Mouse (Mus musculus): ENCODE data around the gene Tshz2.
"Not testable (repeated sequence)": the region's sequence is repeated elsewhere in the genome, so short reads cannot be mapped to it uniquely, and the experiment has no call there.

Tshz2 gene

DNA sequence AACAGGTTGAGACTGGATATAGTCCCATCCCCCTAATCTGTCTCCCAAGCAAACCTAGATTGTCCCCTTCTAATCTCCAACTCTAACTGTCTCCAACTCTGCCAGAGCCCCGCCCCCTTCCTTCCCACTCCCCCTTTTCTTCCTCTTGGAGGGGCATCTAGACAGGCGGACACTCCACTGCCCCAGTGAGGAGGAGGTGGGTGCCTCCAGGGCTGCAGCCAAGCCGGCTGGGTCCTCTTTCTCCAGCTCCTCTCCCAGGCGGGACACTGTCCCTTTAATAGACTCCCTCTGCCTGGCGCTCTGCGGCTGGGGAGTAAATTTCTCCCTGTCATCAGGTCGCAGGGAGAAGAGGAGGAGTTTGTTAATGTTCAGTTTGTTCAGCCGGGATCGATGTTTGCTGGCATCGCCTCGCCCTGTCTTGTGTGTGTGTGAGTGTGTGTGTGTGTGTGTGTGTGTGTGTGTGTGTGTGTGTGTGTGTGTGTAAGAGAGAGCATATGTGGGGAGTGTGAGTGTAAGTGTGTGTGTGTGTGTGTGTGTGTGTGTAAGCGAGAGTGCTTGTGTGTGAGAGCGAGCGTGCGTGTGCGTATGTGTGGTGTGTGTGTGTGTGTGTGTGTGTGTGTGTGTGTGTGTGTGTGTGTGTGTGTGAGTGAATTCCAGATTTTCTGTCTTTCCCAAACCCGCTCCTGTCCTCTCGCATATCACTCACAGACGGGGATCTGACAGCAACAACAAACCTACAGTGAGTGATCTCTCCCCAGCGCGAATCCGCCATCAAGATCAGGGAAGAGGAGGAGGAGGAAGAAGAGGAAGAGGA is at the start of gene Tshz2:
TSS of gene Tshz2 (plus strand) at position 676 of the 814 bp plus-strand sequence.
- DNase-seq (ENCODE audit: low spot score) = no peak

DNA sequence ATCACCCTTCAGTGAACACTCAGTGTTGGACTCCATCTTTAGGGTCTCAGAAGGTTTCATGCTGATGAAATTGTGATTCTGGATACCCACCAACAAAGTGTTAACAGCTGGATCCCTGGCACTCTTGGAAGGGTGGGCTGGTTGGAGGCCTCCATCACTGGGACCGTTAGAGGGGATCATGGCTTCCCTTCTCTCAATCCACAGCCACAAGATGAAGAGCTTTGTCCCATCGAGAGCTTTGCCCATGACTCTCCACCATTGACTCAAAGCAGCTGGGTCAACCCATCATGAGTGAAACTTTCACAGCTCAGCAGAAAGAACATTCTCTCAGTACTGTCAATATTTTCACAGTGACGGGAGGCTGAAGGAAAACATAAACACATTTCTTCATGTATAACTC is 49.3 kb upstream of the Tshz2 start:
- no peak for DNase-seq (ENCODE audit: low spot score)

DNA sequence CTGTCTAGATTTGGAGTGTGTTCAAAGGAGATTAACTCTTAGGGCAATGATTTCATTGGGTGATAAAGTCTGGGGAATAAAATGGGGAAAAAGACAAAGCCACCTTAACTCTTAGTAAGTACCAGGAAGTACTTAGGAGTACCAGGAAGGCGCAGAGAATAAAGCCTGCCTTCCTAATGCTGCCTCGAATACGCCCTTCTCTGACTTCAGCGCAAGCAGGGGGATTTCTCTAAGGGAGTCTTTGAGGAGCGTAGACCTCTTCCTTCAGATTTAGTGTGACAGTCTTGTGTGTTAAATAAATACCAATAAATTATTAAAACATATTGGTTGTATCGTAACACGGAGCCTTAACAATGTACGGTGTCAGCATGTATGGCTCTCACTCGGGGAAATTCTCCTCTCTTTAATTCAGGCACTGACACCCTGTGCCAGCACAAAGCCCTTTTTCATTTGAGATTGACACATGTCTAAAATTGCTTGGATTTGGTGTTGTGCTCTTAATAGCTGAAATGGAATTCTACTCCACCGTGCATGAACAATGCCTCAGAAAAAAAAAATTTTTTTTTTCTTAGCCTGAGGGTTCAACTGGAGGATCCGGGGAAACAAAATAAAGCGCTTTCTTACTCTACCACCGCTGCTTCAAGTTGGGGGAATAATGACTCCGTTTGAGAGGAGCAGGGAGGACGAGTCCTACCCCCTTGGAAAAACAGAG is 47.9 kb upstream of the Tshz2 start:
- no peak for DNase-seq (ENCODE audit: low spot score)

DNA sequence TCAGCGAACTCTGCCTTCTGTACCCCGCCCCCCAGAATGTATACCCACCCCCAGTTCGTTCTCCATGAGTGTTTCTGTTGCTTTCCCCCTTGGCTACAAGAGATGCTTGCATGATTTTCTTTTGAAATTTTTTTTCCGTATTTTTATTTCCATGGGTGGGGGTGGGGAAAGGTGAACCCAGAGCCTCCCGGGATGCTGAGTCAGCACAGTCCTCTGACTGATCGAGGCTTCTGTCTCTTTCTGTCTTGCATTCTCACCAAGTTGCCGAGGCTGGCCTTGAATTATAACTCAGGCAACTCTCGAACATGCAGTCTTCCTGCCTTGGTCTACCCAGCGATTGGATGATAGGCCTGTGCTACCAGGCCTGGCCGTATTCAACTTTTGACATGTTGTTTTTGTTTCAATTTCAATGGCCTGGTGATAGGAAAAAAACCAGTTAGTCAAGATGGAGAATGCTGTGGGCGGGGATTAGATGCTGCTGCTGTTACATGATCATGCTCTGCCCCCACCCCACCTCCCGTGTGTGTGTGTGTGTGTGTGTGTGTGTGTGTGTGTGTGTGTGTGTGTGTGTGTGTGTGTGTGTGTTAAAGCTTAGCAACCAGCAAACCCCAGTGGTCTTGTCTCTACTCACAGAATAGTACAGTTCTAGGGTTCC is 47.1 kb upstream of the Tshz2 start:
- DNase-seq (ENCODE audit: low spot score) = no peak

DNA sequence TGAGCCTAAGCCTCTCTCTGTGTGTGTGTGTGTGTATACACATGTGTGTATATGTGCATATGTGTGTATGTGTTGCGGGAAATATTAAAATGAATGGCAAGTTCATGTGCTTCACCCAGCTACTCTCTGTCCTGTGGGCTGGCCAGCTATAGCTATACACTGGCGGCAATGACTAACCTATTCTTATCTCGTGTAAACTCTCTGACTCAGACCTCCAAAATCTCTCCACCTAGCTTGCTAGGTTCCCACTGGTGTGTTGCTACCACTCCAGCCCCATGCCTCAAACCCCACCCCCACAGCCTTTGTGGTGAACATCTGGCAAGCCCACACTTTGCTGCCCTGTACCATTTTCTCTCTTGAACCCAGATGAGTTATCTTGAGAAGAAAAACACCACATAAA is 46.1 kb upstream of the Tshz2 start:
- no peak for DNase-seq (ENCODE audit: low spot score)

DNA sequence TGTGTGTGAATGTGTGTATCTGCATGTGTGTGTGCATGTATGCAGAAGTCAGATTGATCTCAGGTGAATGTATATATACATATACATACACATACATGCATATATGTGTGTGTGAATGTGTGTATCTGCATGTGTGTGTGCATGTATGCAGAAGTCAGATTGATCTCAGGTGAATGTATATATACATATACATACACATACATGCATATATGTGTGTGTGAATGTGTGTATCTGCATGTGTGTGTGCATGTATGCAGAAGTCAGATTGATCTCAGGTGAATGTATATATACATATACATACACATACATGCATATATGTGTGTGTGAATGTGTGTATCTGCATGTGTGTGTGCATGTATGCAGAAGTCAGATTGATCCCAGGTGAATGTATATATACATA is 45.2 kb upstream of the Tshz2 start, which contains the start of gene Gm11011:
TSS of gene Gm11011 (minus strand) at position 101 of the 400 bp plus-strand sequence.
- DNase-seq (ENCODE audit: low spot score) = not testable (repeated sequence)

DNA sequence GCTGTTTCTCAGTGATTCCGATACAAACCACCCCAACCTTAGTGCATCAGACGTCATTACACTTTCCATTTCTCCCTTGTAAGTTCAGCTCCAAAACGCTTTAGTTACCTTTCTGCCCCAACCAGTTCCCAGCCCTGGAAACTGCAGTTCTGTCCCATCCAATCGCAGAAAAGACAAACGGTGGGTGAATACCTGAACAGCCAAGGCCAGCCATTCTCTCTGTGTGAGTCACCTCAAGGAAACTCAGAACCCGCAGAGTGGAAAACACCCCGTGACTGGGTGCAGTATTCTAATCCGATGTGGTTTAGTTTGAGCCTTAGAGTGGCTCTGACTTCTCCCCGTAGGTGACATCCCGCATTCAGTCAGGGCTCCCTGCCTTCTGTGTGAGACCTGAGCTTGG is 43.1 kb upstream of the Tshz2 start:
- no peak for DNase-seq (ENCODE audit: low spot score)

DNA sequence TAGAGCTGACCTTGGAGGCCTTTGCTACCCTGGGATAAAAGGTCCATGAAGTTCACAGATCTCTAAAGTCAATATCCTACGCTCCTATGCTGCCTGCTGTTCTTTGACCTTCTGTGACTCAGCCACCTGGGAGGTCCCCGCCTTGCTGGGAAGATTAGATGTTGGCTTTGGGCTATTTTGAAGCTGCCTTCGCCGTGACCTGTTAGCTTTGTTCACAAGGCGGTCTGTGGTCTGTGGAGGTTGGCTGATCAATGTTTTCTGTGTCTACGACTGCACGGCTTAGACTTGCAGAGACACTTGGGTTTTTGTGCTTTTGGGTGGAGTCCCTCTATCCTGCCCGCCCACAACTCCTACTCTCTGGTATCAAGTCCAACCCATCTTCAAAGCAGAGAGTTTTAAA is 42.4 kb upstream of the Tshz2 start:
- DNase-seq (ENCODE audit: low spot score) = no peak

DNA sequence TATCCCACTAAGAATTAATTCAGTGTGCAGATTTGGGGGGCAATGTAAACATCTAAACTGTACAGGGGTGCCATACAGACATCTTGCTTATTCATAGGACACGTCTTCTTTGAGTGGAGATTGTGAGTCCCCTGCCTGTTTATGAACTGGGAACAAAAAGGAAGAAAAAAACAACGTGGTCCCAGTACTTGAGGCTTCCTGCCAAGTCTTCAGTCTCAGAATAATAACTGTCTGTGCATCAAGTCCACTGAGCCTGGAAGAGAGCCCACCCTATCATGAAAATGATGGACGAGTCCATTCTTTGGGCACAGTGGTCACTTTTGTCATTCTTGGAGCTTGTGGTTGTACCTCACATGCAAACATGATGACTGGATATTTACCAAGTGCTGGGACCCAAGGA is 39.1 kb upstream of the Tshz2 start:
- DNase-seq (ENCODE audit: low spot score) = no peak

DNA sequence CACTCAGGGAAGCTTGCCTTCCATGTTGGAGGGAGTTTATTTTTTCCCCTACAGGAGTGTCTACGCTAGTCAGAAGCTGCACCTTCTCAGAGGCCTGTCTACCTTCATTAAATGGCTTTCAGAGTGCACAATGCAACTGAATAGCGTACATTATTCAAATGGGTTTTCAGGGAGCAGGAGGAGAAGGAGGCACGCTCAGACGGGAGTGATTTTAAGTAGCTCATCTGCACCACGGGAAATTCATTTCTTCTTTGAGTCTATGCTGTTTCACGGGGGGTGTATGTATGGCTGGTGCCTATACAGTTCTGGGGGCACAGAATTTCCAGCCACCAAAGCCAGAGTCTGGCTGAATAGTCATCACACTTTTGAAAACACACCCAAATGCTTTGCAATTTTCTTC is 35.5 kb upstream of the Tshz2 start:
- DNase-seq (ENCODE audit: low spot score) = no peak

DNA sequence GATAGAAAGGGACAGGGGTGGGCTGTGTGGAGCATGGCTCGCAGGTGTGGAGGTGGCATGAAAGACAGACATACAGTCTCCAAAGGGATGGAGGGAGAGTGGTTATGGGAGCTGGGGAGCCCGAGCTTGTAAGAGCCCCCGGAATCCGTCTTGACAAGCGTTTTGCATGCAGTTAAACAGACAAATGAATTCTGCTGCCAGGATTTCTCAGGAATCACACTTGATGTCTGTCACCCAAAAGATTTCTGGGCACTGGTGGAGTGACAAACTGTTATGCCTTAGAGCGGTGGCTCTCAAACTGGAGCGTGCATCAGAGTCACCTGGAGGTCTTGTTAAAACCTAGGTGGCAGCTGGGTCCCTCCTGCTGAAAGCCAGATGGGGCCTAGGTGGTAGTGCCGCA is 34.8 kb upstream of the Tshz2 start:
- no peak for DNase-seq (ENCODE audit: low spot score)

DNA sequence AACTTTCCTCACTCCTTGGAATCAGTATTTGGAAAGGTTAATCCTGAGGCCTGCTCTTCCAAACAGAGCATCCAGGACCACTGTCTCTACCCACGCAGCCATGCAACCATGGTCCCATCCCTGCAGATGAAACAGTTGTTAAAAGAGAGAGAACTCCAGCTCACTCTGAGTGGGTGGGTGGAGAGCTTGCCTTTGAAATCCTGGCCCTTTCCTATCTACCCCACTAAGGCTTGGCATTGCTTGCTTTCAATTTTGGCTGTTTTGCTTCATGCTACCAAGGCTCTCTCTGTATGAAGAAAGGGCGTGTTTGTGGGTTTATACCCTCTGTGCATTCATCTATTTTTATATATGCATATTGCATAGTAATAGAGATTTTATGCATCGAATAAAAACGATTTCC is 33.2 kb upstream of the Tshz2 start:
- DNase-seq (ENCODE audit: low spot score) = no peak

DNA sequence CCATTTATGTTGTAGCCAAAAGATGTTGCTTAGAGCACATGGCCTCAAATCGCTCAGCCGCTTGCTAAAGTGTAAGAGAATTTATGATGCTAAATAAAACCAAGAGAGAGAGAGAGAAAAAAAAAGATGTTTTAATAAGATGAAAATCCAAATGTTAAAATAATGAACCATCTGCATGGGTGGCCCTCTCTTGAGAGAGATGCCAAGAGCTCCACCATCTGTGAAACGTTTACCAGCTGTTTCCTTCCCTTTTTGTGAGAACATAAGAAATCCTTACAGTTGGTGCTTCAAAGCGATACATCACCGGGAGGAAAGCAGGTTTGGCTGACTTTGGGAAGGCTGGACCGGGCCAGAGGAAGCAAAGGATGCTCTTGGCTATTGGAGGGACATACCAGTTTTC is 32.6 kb upstream of the Tshz2 start:
- DNase-seq (ENCODE audit: low spot score) = peak; percentile 60

DNA sequence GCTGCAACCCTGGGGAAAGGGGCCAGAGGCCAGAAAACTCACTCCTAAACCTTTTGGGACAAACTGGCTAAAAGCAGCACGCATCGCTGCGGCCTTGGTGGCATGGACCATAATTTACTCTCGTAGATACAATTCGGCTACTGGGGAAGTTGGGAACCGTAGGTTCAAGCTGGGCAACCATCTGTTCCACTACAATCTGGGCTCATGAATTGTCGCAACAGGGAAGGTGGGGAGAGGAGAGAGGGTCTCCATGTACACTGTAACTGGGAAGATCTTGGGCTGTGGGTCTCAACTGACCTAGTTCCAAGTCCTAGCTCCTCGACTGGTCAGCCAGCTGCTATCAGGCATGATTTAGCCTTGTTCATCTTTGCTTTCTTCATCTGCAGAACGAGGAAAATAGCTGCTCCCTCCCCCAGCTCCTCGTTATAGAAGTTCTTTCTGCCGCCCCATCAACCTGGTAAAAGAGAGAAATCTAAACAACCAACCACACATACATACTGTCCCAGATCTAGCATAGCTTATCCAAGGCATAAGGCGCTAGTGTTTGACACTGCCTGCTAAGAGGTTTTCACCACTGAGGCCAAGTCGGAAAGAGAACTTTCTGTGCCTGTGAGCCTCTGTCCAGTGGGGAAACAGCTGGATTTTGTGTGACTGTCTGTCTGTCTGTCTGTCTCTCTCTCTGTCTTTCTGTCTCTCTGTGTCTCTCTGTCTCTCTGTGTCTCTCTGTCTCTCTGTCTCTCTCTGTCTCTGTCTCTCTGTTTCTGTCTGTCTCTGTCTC is 25.7 kb upstream of the Tshz2 start:
- DNase-seq (ENCODE audit: low spot score) = no peak

DNA sequence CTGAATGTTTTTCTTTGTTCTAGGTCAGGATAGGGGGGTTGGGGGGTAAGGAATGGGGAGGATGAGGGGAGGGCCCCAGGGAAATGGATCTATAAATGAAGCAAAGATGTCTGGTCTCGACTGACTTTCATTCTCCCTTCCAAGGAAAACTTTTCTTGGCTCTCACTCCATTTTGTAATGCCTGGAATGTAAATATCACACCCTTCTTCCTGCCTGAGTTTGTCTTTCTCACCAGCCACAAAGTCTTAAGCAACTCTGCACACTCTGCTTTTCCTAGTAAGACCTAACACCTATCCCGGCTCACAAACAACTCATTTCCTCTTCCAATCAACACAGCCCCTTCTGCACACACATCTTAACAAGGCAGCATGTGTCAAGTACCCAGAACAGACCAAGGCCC is 25.0 kb upstream of the Tshz2 start:
- no peak for DNase-seq (ENCODE audit: low spot score)

DNA sequence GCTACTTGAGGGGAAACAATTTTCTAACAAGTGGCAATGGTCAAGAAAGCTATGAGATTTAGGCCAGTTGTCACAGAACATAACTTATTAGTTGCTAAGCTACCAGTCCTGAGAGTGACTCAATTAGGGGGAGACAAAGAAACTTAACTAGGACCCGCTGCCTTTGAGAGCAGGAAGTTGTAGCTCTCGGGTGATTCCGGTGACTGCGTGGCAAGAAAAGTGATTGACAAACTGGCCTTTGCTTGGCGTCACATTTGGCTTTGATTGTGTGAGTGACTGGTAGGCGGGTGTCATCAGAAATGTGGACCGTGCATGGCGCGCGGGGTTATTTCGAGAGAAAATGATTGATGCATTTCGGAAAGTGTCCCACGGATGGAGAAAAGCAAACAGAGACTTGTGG is 22.9 kb upstream of the Tshz2 start:
- DNase-seq (ENCODE audit: low spot score) = no peak

DNA sequence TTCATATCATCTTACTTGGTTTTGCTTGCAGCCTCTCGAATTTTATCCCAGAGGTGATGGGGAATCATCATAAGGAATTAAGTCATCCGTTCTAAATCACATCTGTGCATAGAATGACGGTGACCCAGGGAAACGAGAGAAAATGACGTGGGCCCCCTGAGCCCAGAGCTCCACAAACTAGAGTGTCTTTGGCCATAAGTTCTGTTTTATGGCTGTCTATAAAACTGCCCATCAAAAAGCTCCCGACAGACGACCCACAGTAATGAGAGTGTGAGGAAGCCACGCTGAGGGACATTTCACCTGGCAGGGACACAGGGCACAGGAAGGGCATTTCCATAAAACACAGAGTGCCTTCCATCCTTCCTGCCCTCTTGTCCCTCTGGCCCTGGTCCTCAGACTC is 21.9 kb upstream of the Tshz2 start:
- DNase-seq (ENCODE audit: low spot score) = no peak

DNA sequence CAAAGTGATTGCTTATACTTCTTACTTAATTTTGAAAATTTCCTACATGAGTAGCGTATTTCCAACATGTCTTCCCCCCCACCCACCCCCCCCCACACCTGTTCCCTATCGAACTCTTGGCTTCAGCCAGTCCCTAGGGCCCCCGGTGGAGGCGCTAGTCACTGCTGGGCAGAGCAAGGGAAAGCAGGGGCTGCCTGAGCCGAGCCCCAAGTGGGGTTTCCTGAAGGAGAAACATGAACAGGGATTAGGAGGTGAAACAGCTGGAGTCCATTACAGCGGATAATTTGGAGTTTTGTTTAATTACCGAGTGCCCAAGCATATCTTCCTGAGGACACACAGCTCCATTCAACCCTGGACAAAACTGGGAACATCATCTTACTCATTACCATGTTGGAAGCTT is 21.3 kb upstream of the Tshz2 start:
- DNase-seq (ENCODE audit: low spot score) = no peak

DNA sequence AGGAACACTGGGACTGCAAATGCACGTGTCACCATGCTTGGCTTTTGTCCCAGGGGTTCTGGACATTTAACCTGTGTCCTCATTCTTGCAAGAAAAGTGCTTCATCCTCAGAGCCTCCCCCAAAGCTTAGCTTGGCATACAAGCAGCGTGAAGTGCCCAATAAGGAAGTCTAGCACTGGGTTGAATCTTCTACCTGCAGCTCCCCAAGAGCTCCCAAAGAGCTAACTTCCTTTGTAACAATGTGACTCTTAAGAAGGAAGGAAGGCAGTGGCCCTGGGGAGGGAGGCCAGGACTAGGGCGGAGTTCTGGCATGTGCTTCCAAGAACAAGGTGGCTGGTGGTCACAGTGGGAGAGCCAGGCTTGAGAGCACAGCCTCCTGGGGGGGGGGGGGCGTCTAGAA is 18.1 kb upstream of the Tshz2 start:
- no peak for DNase-seq (ENCODE audit: low spot score)

DNA sequence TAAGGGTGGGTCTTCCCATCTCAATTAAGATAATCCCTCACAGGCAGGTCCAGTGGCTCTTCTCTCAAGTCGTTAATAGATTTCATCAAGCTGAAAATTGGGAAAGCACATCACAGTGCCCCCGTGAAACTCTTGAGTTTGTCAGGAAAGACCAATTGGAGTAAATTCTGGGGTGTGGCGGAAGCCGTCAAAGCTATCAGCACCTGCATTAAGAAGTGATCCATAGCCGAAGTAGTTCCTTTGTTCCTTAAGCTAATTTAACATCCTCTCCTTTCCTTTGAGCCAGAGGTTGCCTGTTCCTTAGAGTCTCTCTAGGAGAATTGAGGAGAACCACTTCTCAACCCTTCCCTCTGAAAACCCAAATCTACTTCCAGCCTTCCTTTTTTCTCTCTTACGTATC is 16.8 kb upstream of the Tshz2 start:
- DNase-seq (ENCODE audit: low spot score) = no peak

DNA sequence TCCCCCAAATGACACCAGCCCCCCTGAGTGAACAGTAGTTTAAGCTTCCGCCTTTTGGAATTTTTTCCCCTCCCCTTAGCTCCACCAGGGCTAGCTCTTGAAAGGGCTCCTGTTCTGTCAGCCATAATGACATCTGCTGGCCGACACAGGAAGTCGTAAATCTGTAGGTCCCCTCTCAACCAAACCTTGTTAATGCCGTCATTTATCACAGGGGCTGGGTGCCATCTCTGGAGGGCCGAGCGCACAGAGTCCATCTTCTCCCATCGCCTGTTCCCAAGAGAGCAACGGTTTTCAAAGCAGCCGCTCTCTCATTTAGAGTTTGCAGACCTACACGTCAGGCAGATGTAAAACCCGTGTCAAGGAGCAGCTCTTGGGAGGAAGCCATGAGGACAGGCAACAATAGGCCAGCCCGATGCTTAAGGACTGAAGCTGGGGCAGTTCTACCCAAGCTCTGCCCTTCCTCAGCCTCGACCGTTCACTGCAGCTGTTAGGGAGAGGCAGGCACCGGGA is 11.6 kb upstream of the Tshz2 start:
- DNase-seq (ENCODE audit: low spot score) = no peak

DNA sequence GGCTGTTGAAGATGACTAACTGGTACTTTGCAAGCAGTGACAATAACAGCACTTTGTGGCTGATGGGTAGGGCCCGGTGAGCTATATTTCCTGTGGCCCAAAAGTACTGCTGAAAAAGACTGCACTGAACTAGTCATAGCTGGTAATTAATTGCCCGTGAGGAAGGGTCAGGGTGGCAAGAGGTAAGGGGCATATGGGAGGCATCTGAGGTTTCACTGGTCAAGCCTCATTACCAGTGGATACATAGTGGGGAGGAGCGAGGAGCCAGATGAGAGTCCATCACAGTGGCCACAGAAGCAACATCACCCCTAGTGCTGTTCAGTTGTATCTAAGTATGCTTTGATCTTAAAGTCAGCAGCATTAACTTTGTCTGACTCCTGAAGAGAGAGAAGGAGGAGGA is 2.7 kb upstream of the Tshz2 start:
- DNase-seq (ENCODE audit: low spot score) = no peak
